Mouse (Mus musculus): ENCODE measurements around the gene Upk2.

DNA sequence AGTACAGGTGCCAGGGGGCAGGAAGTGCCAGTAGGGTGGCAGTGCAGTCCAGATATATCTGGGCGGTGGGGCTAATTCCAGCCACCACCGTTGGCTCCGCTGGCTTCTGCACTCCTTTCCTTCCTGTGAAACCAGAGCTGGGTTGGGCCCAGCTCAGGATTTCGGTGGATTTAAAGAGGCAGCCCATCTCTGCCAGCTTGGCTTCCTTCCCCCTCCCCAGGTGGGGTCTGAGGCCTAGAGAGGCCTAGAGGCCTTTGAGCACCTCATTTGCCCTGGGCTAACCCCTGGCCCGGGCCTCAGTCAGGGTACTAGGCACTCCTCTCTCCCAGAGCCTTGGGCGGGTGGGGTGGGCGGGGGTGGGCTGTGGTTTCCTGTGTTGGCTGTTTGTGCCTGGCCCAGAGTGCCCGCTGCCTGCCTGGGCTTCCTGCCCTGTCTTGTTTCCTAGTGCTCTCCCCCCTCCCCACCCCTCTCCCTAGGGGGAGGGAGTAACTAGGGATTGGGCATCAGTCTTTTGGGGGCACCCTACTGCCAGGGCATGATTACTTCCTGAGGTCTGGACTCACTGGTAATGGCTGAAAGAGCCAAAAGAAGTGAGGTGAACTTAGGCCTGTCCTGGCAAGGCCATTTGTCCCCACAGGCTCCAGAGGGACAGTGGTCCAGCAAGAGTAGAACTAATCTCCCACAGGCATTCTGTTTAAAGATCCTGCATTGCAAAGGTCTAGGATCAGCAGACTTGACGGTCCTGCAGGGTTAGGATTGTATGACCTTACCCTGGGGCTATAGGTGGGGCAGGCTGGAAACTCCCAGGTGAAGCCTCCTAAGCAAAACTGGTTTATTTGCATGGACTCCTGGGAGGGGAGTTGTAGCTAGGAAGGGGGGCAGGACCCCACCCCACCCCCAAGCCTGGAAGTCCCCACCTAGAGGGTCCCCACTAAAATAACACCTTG lies 40.4 kb upstream of the Upk2 start:
- no peak for TF ChIP-seq CTCF (IDR thresholded peaks at IDR 0.05; ENCODE audit: borderline replicate concordance, control insufficient read depth, extremely low read depth, insufficient read depth, low read length, poor library complexity)
- TF ChIP-seq POLR2A (IDR thresholded peaks at IDR 0.05; ENCODE audit: control insufficient read depth, extremely low read depth, insufficient read depth, low read length, poor library complexity): no peak

Measured in thymus, adult 2 months (tissue).